Mouse (Mus musculus) left cerebral cortex, adult 18-20 months (tissue): ENCODE data around the gene 2310022A10Rik. TPM values are rescaled to one million over a fixed set of nuclear protein-coding genes. Genes with fewer than 3 reads are reported as not detected.

ENCODE experiments used
- DNase-seq, 2 experiments: peaks; one replicate each; pipeline ENCODE4 v3.0.0; 2021 to 2022; ENCODE audit warnings: low spot score in 2 of 2, mixed read lengths in 1 of 2
- total RNA-seq, 2 experiments: library from RNA; stranded (reverse); gene quantifications; 2 replicates each; pipeline ENCODE4 v1.2.3; 2021

The 2310022A10Rik gene
- total RNA-seq, 2 experiments from 2014 or later, result 30.5 to 33.0 TPM

DNA sequence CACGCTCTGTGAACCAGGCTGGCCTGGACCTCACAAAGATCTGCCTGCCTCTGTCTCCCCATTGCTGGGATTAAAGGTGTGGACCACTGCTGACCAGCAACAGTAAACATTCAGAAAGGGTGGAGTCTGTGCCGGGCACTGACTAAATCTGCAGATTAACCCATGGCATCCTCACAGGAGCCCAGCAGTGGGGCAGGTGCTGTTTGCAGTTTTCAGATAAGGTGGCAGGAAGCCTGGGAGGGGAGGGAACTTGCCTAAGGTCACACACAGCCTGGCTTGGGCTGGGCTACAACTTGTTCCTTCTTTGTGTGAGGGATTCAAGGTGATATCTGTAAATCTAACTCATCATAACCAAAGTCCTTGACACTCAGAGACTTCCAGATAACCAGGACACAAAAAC is 12.5 kb upstream of the 2310022A10Rik start:
- DNase-seq, result no peak

DNA sequence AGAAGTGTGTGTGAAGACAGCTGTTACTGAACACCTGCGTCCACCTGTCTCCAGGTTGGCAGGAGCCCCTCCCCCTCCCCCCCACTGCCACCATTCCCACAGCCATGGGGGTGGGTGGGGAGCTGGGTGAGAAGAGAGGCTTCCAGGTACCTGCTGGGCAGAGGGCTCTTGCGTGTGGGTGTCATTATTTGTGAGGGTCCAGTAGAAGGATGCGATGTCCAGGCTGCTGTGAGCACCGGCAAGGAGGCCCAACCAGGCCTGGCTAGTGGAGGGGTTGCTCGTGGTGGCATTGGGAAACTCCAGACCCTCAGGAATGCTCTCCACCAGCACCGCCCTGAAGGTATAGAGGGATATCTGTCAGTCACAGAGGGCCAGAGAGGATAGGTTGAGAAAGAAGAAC is 12.1 kb upstream of the 2310022A10Rik start:
- DNase-seq, result no peak

DNA sequence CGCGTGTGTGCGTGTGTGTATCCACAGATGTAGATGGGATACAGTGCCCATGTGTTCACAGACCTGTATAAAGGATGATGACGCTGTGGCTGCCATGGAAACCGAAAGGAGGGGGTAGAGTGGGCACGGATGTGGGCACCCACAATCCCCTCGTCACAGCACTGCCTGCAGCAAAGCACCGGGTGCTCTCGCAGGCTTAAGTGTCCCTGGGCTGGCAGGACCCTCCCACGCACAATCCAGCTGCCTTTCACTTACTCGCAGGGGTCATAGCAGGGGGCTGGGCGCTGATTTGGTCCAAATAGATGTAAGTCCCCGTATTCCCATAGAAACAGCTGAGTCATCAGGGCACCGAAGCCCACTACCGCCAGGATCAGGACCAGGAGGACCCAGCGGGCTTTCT is 11.6 kb upstream of the 2310022A10Rik start:
- DNase-seq, result peak; percentile 90 to 91

DNA sequence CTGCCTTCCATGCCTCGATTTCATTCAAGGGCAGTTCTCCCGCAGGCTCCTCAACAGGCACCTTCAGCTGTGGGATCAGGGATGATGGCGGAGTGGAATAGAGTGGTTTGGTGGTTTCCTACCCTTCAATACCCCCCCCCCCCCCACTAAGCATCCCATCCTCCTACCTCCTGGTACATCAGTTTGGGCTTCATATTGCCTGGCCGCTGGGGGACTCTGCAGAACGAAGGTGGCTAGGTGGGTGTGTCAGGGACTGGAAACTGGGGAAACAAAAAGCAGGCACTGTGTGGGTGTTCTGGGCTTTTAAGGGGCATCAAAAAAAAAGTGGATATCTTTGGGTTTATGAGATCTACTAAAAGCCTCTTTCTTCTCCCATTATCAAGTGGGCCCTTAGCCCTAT is 11.1 kb upstream of the 2310022A10Rik start:
- no peak for DNase-seq

DNA sequence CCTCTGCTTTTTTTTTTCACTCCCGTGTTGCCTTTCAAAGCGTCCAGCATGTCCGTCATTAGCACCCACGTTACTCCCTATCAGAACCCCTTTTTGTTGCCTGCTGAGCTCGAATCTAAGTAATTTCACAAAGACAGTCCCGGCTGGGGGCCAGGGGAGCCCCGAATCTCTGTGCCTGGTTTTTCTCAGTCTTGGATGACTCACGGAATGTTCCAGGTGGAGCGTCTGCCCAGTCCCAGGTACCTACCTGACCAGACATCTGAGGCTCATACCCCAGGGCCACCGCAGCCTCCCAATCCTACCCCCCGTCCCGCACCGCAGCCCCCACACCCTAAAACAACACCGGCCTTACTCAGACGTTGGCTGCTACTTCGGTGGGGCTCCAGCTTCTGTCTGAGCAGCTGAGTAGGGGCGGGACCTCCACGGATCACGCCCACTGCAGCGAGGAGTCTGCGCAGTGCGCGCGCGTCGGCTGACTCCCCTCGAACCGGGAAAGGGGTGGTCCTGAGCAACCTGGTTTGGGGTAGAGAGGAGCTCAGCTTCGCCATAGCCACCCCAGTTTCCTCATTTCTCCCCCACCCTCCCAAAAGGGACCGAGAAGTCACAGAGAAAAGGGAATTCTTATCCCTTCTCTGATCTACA is 10.5 kb upstream of the 2310022A10Rik start:
- DNase-seq, result peak; percentile 90 to 91

DNA sequence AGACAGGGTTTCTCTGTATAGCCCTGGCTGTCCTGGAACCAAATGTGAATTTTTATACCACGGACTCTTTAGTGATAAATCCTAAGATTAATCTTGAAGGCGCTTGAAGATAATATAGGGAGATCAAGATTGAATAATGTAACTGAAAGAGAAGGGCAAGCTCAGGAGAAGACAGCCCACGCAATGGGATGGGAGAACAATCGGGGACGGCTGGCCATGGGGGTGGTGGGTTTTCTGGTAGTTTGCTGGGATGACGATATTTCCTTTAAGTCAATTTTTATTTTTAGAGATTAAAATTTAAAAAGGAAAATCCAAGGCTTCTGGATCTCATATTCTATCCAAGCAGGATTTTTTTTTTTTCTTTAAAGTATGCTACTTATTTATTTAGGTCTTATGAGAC is 10.0 kb upstream of the 2310022A10Rik start:
- no peak for DNase-seq

DNA sequence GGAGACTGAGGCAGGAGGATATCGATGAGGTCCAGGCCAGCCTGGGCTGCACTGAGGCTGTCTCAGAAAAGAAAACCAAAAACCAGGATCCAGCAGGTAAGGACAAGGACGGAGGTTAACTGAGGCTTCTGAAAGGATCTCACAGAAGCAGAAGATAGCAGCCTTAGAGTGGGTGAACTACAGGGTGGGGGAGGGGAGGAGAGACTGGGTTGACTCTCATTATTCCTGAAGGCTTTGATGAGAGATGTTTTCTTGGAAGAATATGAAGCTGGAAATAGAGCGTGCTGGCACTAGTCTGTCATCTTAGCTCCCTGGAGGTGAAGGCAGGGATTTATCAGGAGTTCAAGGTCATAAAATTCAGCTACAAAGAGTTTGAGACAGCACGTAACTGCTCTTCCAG is 9.2 kb upstream of the 2310022A10Rik start:
- DNase-seq, result no peak

DNA sequence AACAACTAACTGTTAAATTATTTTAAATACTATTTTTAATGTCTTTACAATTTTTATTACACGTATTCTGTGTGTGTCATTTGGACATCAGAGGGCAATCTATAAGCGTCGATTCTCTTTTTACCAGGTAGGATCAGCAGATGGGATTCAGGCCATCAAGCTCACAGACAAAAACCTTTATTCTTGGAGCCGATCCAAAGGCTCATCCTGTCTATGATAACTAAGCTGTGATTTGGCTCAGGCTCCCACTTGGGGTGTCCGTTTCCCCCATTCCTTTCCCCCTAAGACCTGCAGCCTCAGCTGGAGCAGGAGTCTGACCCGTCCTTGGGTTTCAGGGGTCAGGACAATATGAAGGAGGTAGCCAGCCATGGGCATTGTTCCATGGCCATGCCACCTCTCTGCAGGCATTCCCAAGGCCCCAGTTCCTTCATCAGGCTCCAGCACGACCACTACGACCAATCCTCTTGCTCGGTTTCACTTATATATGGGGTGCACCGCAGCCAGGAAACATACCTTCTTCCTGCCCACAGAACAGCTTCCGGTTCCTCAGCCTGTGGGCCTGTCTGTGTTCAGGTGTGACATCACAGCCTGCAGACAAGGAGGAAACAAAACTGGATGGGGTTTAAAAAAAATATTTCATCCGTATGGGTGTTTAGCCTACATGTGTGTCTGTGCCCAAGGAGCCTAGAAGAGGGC is 8.2 kb upstream of the 2310022A10Rik start:
- no peak for DNase-seq

DNA sequence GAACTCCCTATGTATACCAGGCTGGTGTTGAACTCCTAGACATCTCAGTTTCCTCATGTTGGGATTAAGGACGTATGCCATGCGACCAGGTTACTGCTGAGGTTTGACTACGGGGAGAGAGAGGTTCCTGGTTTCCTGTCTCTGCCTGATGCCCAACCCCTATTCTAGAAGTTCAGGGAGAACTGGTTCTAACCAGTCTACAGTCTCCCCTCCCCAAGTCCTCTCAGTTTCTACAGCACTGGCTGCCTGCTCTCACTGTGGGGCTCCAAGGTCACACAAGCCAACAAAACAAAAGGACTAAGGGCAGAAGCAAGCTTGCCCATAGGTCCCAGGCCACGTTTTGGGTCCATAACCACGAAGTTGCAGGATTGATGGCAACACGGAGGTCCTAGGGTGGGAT is 3.4 kb upstream of the 2310022A10Rik start:
- no peak for DNase-seq

DNA sequence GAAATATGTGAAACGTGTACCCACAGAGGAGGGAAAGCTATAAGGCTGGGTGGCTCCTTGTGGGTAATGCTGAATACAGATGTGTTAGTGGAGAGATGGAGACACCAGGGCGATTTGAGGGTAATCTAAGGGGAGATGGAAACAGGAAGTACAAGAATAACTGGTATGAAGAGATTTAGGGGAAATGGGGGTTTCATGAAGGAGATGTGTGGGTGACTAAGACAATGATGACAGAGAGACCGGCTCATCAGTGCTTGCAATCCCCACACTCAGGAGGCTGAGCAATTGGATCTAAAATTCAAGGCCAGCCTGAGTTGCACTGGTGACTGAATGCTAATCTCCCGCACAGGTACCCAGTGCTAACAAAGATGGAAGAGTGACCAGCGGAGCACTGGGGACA is 963 bp upstream of the 2310022A10Rik start:
- no peak for DNase-seq

DNA sequence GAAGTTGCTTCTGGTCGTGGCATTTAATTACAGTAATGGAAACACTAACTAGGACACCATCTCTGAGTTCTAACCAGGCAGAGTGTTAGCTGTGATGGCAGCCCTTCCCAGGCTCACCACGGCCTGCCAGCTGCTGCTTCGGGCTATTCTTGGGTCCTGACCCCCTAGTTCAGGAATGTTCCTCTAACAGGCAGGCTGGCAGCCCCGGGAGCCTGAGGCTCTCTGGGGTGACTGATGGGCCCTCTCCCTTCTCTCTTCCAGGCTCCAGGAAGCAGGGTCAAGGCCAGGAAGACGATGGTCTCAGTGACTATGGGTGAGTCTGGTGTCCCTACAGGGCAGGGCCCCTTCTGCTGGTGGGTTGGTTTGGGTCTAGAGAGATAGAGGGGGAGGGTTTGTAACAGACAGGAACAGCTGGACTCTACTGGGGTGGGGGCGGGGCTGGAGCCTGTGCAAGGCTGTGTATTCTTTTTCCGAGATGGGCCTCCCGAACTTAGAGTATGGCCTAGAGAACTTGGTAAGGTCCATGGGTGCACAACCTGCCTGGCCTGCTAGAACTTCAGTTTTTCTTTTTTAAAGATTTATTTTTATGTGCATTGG is 7.4 kb downstream of the 2310022A10Rik start:
- DNase-seq, result no peak

DNA sequence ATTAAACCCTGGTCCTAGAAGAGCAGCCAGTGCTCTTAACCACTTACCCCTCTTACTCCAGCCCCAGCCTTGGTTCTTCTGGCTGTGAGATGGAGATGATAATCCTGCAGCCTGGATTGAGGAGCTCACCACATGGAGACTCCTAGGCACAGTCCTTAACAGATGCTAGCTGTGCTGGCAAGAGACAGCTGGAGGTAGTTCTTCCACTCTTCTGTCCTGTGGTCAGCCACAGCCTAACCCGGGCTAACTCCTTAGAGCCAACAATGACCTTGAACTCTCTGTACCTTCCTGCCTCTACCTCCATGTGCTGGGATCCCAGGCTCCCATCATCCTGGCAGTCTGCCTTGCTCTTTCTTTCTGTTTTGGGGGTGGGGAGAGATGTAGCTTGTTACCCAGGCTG is 7.9 kb downstream of the 2310022A10Rik start:
- DNase-seq, result no peak

DNA sequence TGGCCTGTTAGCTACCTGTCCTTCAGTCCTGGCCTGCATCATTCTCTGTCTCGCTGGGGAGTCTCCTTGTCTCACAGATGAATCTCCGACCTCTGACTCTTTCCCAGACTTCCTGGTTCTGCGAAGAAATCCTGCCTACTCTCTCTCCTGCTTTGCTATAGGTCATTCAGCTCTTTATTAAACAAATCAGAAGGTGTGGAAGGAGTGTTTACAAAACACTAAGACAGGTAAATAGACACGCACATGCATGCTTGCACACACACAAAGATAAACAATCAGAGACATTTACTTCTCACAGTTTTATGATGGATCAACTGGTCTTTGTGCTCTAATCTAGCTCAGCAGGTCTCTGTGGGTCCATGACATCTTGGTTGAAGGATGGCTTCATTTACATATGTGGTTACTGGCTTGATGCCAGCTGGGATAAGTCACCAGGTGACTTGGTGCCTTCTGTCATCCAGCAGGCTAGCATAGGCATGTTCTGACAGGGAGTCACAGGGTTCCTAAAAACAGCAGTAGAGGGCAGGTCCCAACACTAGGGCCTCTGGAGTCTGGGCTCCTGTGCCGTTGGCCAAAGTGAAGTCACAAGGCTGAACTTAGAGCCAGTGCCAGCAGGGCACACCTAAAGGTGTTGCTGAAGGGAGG is 16.7 kb downstream of the 2310022A10Rik start:
- no peak for DNase-seq

DNA sequence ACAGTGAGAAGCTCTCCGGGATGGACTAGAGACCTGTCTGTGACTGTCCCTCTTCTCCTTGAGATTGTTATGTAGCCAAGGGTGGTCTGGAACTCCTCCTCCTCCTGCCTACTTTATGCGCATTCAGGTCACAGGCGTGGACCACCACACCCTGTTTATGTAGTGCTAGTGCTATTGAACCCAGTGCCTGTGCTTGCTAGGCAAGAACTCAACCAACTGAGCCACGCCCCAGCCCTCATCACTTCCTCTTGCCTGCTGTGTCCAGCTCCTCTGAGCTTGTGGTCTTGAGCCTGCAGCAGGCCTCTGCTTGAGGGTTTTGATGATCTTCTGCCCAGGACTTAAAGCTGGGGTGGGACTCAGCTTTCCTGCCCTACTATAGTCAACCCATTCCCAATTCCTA is 19.1 kb downstream of the 2310022A10Rik start:
- DNase-seq, result no peak

DNA sequence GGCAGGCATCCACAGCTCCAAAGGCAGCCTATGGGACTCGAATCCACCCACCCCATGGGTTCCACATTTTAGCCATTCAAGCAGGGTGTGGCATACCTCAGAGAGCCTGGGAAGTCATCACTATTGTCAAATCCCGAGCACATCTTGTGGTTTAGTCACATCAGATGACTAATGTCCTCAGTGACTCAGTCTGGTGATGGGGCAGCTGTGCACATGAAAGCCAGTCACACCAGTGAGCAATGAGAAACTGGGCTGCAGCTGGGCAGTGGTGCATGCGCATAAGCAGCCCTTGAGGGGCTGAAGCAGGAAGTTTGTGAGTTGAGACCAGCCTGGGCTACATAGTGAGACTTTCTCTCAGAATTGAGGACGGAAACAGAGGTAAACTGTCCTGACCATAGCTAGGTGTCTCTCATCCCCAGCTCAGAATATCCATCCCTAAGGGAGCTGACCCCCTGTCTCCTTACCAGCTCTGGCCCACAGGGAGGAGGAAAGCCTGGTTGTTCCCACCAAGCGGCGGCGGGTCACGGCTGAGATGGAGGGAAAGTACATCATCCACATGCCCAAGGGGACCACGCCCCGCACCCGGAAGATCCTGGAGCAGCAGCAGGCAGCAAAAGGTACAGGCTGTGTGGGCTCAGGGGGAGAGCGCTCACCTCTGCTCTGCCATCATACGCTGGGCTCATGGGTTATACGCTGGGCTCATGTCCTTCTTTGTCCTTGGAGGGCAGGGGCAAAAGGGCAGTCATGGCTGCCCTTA is 21.3 kb downstream of the 2310022A10Rik start:
- no peak for DNase-seq

DNA sequence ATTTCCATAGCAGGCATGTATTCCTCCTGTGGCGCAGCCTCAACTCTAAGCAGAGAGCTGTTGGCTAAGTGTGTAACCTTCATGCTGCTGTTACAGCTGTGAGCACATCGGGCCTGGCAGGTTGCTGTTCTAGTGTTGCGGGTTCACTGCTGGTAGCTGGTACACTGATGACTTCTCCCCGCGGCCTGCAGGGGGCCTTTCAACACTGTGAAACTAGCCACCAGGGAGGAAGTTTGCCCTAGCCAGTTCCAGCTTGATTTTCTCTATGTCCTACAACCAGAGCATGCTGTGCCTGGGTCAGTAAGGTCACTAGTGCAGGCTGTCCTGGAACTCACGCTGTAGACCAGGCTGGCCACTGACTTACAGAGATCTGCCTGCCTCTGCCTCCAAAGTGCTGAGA is 23.9 kb downstream of the 2310022A10Rik start:
- peak; percentile 56 to 62 for DNase-seq

DNA sequence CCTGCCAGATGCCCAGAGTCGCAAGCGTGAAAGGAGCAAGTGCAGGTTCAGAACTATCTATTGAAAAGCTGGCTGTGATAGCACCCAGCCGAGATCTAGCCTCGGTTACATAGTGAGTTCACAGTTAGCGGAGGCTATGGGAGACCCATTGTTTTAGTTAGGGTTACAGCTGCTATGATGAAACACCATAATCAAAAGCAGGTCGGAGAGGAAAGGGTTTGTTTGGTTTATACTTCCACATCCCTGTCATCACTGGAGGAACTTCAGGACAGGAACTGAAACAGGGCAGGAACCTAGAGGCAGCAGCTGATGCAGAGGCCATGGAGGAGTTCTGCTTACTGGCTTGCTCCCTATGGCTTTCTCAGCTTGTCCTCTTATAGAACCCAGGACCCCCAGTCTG is 24.6 kb downstream of the 2310022A10Rik start:
- no peak for DNase-seq

DNA sequence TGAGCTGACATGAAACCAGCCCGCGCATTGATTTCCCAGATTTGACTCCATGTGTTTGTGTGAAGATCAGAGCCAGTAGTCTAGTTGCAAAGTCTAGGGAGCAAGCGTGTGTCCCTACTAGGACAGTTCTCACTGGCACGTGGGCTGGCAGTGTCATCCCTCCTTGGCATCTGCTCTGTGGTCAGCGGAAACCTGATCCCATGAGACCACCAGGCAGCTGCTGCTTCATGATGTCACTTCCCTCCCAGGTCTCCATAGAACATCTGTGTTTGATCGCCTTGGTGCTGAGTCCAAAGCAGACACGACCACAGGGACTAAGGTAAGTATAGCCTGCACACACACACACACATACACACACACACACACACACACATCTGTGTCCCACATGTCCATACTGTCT is 25.4 kb downstream of the 2310022A10Rik start:
- no peak for DNase-seq

DNA sequence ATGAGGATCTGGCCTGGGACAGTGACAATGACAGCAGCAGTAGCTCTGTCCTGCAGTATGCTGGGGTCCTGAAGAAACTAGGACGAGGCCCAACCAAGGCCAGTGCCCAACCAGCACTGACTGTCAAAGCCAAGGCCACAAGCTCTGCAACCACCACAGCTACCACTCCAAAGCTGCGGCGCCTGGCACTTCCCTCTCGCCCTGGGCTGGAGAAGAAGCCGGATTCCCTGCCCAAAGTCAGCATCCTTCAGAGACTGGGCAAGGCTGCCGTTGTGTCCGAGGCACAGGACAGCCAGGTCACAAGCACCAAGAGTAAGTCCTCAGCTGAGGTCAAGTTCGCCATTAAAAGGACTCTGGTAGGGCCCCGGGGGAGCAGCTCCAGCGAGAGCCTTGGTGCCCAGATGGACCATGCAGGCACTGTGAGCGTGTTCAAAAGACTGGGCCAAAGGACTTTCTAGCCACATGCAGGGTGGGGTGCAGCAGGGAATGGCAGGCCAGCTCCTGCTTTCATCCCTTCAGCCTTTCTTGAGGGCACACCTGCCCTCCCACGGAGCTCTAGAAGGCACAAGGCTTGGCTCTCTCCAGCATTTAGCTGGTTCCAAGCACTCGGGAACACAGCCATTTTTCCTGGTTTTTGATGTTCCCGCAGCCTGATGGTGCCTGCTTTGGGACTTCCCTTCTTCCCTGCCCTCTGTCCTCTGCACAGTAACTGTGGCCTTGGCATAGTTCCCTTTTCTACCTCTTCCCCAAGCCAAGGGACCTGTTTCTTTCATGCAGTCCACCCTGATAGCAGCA is 27.5 kb downstream of the 2310022A10Rik start:
- no peak for DNase-seq

DNA sequence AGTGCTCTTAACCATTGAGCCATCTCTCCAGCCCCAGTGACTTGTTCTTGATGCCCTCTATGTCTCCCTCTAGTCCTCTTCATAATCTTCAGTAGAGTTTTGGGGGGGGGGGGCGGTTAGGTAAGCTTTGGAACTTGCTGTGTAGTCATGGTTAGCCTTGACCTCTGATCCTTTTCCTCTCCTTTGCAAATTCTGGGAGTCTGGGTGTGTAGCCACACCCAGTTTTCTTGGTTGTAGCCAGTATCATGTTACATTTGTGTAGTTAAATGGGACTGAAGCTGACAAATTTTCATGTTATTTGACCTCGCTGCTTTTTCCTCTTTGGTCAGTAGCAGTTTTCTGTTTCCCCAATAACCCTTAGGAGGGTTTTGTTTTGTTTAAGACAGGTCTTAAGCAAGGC is 33.8 kb downstream of the 2310022A10Rik start:
- DNase-seq, result no peak

DNA sequence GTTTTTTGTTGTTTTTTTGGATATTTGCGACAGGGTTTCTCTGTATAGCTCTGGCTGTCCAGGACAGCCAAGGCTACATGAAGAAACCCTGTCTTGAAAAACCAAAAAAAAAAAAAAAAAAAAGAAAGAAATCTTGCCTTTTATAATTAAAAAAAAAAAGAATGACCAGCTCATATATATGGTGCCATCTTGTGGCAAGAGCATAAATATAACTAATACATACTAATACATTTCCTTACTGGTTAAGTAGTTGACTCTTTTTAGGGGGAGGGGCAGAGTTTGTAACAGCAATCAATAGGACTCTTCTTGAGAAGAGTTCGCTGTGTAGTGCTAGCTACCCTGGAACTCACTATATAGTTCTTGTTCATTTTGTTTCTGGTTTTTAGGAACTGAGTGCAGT is 34.7 kb downstream of the 2310022A10Rik start:
- DNase-seq, result no peak
